Mouse (Mus musculus) midbrain, embryonic 11.5 days (tissue): ENCODE data around the gene Arhgef26. TPM values are rescaled to one million over a fixed set of nuclear protein-coding genes. Genes with fewer than 3 reads are reported as not detected.

Experiments
- ATAC-seq: fragments of 200-750 bp; cut with Nextera tagmentation; 2 replicates; pipeline ENCODE4 v1.8.0; 2017; ENCODE audit warnings: moderate TSS enrichment, moderate library complexity; ENCODE audit not compliant: low FRiP score
- DNase-seq: peaks from one replicate; pipeline ENCODE4 v3.0.0; 2015; ENCODE audit warnings: low spot score; ENCODE audit errors: missing footprints
- H3K27ac ChIP-seq: fragments of 300-500 bp; sonication (generic); 2 replicates; pipeline ENCODE4 v1.5.1; 2014; ENCODE audit warnings: low read depth, low read length
- H3K27me3 ChIP-seq: fragments of 300-500 bp; sonication (generic); 2 replicates; pipeline ENCODE4 v1.6.1; 2014; ENCODE audit warnings: mild to moderate bottlenecking, low read length, moderate library complexity, mixed read lengths; ENCODE audit not compliant: control insufficient read depth, insufficient read depth
- H3K36me3 ChIP-seq: fragments of 300-500 bp; sonication (generic); 2 replicates; pipeline ENCODE4 v1.6.1; 2014; ENCODE audit warnings: mild to moderate bottlenecking, low read length, moderate library complexity, mixed read lengths; ENCODE audit not compliant: control insufficient read depth, insufficient read depth
- H3K4me1 ChIP-seq: fragments of 300-500 bp; sonication (generic); 2 replicates; pipeline ENCODE4 v1.6.1; 2014; ENCODE audit warnings: low read length; ENCODE audit not compliant: control insufficient read depth, insufficient read depth
- H3K4me2 ChIP-seq: fragments of 300-500 bp; sonication (generic); 2 replicates; pipeline ENCODE4 v1.6.1; 2014; ENCODE audit warnings: mild to moderate bottlenecking, moderate library complexity
- H3K4me3 ChIP-seq: fragments of 300-500 bp; sonication (generic); 2 replicates; pipeline ENCODE4 v1.5.1; 2014; ENCODE audit warnings: low read depth, low read length
- H3K9ac ChIP-seq: fragments of 300-500 bp; sonication (generic); 2 replicates; pipeline ENCODE4 v1.6.1; 2014; ENCODE audit warnings: low read length
- H3K9me3 ChIP-seq: fragments of 300-500 bp; sonication (generic); 2 replicates; pipeline ENCODE4 v1.6.1; 2016; ENCODE audit warnings: low read length; ENCODE audit not compliant: control insufficient read depth
- WGBS: fragments of 180-500 bp; shearing (Covaris S2); extraction: QIAGEN DNeasy Blood & Tissue Kit; methylation state at CpG from one replicate; pipeline ENCODE4 v1.1.7; 2014; 5-methylcytosine and 5-hydroxymethylcytosine counted together
- polyA plus RNA-seq: library from polyadenylated mRNA; unstranded; fragments of >200 nt; fragmentation: Nextera tagmentation; extraction: Ambion mirVana; gene quantifications from 2 replicates; pipeline ENCODE4 v1.2.1, GENCODE M21; 2014

The Arhgef26 gene
- polyA plus RNA-seq, result 4.8 and 5.0 TPM in 2 replicates

DNA sequence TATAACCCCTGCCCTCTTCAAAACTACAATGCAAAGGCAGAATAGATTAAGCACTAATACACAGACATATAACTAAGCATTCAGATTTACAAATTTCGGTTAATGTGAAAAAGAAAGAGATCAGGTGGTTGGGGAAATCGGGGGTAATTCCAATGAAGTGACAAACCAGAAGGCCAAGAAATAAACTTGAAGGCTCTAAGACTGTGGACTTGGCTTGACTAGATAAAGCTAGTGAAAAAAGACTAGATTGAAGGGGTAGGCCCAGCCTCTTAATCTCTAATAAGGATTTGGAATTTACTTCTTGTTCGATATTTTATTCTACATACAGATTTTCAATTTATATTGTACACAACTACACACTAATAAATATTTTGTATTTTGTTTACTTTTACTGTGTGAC lies at the start of gene Arhgef26:
Arhgef26 (plus strand) TSS at position 301 of the 400 bp plus-strand sequence.
- Histone ChIP-seq H3K4me2 (peak within 1 kb of the TSS; percentile 92), H3K9me3 (no peaks in the 10 kb centered on the region), H3K9ac (peak within 1 kb of the TSS; percentile 73), H3K4me1 (peaks cover 6% of the 10 kb centered on the region; the same call in 1 of the 2 replicates), H3K36me3 (no peaks in the 10 kb centered on the region), H3K4me3 (peak within 1 kb of the TSS; percentile 69), H3K27ac (no peak within 1 kb of the TSS), H3K27me3 (peaks cover 16% of the 10 kb centered on the region)
- WGBS, result 80% methylated on average over 3 of the region's 3 CpGs
- ATAC-seq (no peak), DNase-seq (no peak)

DNA sequence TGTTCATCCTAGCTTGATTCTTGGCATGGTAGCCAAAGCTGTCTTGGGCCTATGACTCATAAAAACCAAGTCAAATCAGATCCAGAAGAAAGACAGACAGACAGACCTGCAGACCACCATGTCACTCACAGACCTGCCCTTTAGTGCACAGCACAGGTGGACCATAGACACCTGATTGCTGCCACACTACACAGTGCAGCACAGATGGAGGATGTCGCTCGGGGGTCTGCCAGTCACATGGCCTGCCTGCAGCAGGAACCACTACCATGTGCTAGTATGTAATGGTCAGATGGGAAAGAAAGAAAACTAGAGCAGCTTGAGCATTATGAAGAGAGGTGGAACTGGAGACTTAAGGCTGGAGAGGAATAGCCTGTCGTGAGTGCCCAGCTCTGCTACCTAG lies 27.7 kb upstream of the Arhgef26 start:
- Histone ChIP-seq H3K4me3 (no peak overlapping the region), H3K27ac (no peak overlapping the region), H3K4me2 (no peak overlapping the region), H3K4me1 (no peaks in the 10 kb centered on the region), H3K9me3 (no peaks in the 10 kb centered on the region), H3K36me3 (no peaks in the 10 kb centered on the region), H3K27me3 (no peaks in the 10 kb centered on the region), H3K9ac (no peak overlapping the region)
- DNase-seq (no peak), ATAC-seq (no peak)
- WGBS, result 88% methylated on average over 3 of the region's 3 CpGs

GRCm38 (mm10) chr3:62311224-62311623 lies 26.9 kb upstream of the Arhgef26 start:
- peak; percentile 27; the same call in 1 of the 2 replicates for ATAC-seq
- Histone ChIP-seq H3K9me3 (no peaks in the 10 kb centered on the region), H3K9ac (no peak overlapping the region), H3K27ac (no peak overlapping the region), H3K27me3 (no peaks in the 10 kb centered on the region), H3K4me2 (no peak overlapping the region), H3K4me3 (no peak overlapping the region), H3K4me1 (no peaks in the 10 kb centered on the region), H3K36me3 (no peaks in the 10 kb centered on the region)
- WGBS, result 81% methylated on average over 5 of the region's 5 CpGs
- no peak for DNase-seq

GRCm38 (mm10) chr3:62324708-62325107 lies 13.4 kb upstream of the Arhgef26 start:
- 70% methylated on average over 1 of the region's 1 CpGs for WGBS

GRCm38 (mm10) chr3:62327903-62328302 lies 10.2 kb upstream of the Arhgef26 start:
- H3K9ac ChIP-seq, result no peak overlapping the region
- no peak overlapping the region for H3K4me2 ChIP-seq
- DNase-seq, result no peak
- no peaks in the 10 kb centered on the region for H3K4me1 ChIP-seq
- no peak overlapping the region for H3K27ac ChIP-seq
- H3K27me3 ChIP-seq, result no peaks in the 10 kb centered on the region
- WGBS, result 59% methylated on average over 2 of the region's 2 CpGs
- no peak overlapping the region for H3K4me3 ChIP-seq
- H3K36me3 ChIP-seq, result no peaks in the 10 kb centered on the region
- no peak for ATAC-seq
- no peaks in the 10 kb centered on the region for H3K9me3 ChIP-seq

More at GRCm38 (mm10) chr3:62324708-62325107, 13.4 kb upstream of the Arhgef26 start:
- Histone ChIP-seq H3K4me2 (no peak overlapping the region), H3K27me3 (no peaks in the 10 kb centered on the region), H3K4me1 (no peaks in the 10 kb centered on the region), H3K4me3 (no peak overlapping the region), H3K27ac (no peak overlapping the region), H3K9me3 (no peaks in the 10 kb centered on the region), H3K36me3 (no peaks in the 10 kb centered on the region), H3K9ac (no peak overlapping the region)
- ATAC-seq, result no peak
- DNase-seq, result no peak

- no peak overlapping the region for H3K27ac ChIP-seq
- H3K9me3 ChIP-seq, result no peaks in the 10 kb centered on the region
- H3K36me3 ChIP-seq, result no peaks in the 10 kb centered on the region
- DNase-seq, result no peak
- H3K4me3 ChIP-seq, result peak overlapping the region; percentile 69
- peak; percentile 16; the same call in 1 of the 2 replicates for ATAC-seq
- peaks cover 6% of the 10 kb centered on the region; the same call in 1 of the 2 replicates for H3K4me1 ChIP-seq
- WGBS, result 2% methylated on average over 17 of the region's 17 CpGs
- H3K4me2 ChIP-seq, result peak overlapping the region; percentile 92
- peak overlapping the region; percentile 73 for H3K9ac ChIP-seq
- peaks cover 16% of the 10 kb centered on the region for H3K27me3 ChIP-seq
Observed at GRCm38 (mm10) chr3:62338461-62338853, 313 bp downstream of the Arhgef26 start.

- no peak overlapping the region for H3K27ac ChIP-seq
- peaks cover 6% of the 10 kb centered on the region; the same call in 1 of the 2 replicates for H3K4me1 ChIP-seq
- peaks cover 16% of the 10 kb centered on the region for H3K27me3 ChIP-seq
- H3K9me3 ChIP-seq, result no peaks in the 10 kb centered on the region
- DNase-seq (peak; percentile 97), ATAC-seq (peak; percentile 94)
- H3K36me3 ChIP-seq, result no peaks in the 10 kb centered on the region
- WGBS, result under 1% methylated on average over 67 of the region's 68 CpGs
- H3K9ac ChIP-seq, result peak overlapping the region; percentile 73
- peak overlapping the region; percentile 69 for H3K4me3 ChIP-seq
- H3K4me2 ChIP-seq, result peak overlapping the region; percentile 92
Observed at GRCm38 (mm10) chr3:62338854-62339515, 841 bp downstream of the Arhgef26 start.

GRCm38 (mm10) chr3:62339516-62340051 lies 1.4 kb downstream of the Arhgef26 start:
- Histone ChIP-seq H3K4me1 (peaks cover 6% of the 10 kb centered on the region; the same call in 1 of the 2 replicates), H3K9ac (peak overlapping the region; percentile 73), H3K4me2 (peak overlapping the region; percentile 92), H3K27me3 (peaks cover 16% of the 10 kb centered on the region), H3K9me3 (no peaks in the 10 kb centered on the region), H3K27ac (no peak overlapping the region), H3K4me3 (peak overlapping the region; percentile 69), H3K36me3 (no peaks in the 10 kb centered on the region)
- under 1% methylated on average over 53 of the region's 53 CpGs for WGBS
- peak; percentile 78 for ATAC-seq
- no peak for DNase-seq

DNA sequence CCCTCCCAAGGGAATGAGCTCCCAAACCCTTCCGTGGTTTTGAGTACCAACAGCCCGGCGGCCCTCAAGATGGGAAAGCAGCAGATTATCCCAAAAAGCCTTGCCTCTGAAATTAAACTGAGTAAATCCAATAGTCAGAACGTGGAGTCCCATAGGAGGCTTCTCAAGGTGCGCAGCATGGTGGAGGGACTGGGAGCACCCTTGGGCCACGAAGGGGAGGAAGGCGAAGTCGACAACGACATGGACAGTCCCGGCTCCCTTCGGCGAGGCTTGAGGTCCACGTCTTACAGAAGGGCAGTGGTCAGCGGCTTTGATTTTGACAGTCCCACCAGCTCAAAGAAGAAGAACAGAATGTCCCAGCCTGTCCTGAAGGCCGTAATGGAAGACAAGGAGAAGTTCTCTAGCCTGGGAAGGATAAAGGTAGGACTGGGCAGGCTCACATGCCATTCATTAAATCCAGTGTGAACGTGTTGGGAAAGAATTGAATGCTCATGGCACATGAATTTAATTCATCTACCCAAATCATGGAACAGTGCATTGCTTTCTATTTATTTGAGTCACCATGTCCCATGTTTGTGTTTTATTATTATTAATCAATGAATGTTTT lies 2.1 kb downstream of the Arhgef26 start:
- peaks cover 6% of the 10 kb centered on the region; the same call in 1 of the 2 replicates for H3K4me1 ChIP-seq
- no peak for ATAC-seq
- H3K27me3 ChIP-seq, result peaks cover 16% of the 10 kb centered on the region
- no peak overlapping the region for H3K27ac ChIP-seq
- peak overlapping the region; percentile 73; the same call in 1 of the 2 replicates for H3K9ac ChIP-seq
- peak overlapping the region; percentile 92 for H3K4me2 ChIP-seq
- H3K36me3 ChIP-seq, result no peaks in the 10 kb centered on the region
- peak; percentile 90 for DNase-seq
- H3K9me3 ChIP-seq, result no peaks in the 10 kb centered on the region
- 7% methylated on average over 16 of the region's 16 CpGs for WGBS
- H3K4me3 ChIP-seq, result peak overlapping the region; percentile 69
